Mouse (Mus musculus) kidney, adult 10 weeks (tissue): ENCODE data around the gene Cavin2. TPM values are rescaled to one million over a fixed set of nuclear protein-coding genes. Genes with fewer than 3 reads are reported as not detected.

Experiments used
- polyA plus RNA-seq: library from polyadenylated mRNA; stranded (reverse); fragments of 350-450 nt; fragmentation: Illumina TruSeq; extraction: RNeasy Lipid Tissue Mini Kit (QIAGEN cat#74804); gene quantifications from one replicate; pipeline ENCODE4 v1.2.3, GENCODE M21; 2014; ENCODE audit warnings: low read depth, low replicate concordance

Gene Cavin2
- 74.0 TPM for polyA plus RNA-seq

DNA sequence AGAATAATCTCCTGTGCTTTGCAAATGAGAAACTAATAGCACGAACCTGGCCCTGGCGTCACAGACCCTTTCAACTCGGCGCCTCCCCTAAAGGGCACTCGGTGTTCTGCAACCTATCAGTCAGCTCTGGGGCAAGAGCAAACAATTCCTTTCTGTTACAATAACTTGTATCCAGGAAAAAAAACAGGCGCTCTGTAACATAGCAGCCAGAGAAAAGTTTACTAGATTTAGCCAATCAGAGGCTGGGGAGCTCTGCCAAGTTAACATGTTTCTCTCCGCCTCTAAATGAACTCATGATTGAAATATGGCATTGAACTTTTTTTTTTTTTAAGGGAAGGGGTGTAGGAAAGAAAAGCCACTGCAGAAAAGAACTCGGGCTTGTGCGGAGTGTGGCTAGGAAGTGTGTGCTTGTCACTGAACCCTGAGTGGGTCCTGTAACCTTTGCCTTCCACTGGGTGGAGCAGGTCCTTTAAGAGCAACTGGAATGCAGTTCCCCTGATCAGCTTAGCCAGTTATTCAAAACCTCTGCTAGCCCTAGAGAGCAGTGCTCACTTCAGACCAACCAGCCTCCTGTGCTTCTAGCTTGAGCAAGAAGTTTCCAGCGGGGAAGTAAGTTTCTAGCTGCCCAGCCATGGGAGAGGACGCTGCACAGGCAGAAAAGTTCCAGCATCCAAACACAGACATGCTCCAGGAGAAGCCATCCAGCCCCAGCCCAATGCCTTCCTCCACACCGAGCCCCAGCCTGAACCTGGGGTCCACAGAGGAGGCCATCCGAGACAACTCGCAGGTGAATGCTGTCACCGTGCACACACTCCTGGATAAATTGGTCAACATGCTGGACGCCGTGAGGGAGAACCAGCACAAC is at the start of gene Cavin2:
TSS of gene Cavin2 (plus strand) at position 372 of the 865 bp plus-strand sequence.

Other genes with a start within 250 kb of the Cavin2 start
- 274 TPM for gene Nabp1, start 189.3 kb downstream of the Cavin2 start, polyA plus RNA-seq